8 mouse cellular contexts compared by ENCODE assay signal in the genomic region with DNA sequence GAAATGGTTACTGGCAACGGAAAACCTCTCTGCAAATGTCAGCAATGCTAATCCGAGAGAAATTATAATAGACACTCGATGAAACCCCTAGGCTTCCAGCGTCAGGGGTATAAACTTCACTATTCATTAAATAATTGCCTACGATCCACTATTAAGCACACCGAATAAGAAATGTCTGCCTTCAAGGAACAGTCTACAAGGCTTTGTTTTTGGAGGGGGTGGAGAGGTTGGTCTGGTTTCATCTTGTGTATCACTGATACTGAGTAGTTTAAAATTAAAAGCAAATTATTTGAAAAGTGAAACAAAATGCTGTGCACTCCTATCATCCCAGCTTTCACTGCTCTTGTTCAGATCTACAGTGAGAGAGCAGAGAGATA. TPM values are rescaled to one million over a fixed set of nuclear protein-coding genes. Genes with fewer than 3 reads are reported as not detected.
A peak's percentile ranks its signal among the peaks of the same experiment; 100 is the strongest.
DNase-seq lines count a peak whose midpoint lies in the region; ATAC-seq lines count a peak whose summit lies in the region.

No protein-coding gene starts in this region.

- intact Hi-C loops in heart, postnatal 10 days (cut with DNase I): no loop called here
- intact Hi-C loops in left cerebral cortex, postnatal 4 days (cut with DNase I): no loop called here

- no peaks in the 10 kb centered on the region for H3K27me3 ChIP-seq in heart, embryonic 15.5 days
- H3K27me3 ChIP-seq in hindbrain, embryonic 15.5 days: no peaks in the 10 kb centered on the region
- no peaks in the 10 kb centered on the region for H3K27me3 ChIP-seq in midbrain, embryonic 12.5 days

- 2% methylated on average over 6 of the region's 6 CpGs for whole genome bisulfite sequencing in heart, embryonic 15.5 days
- WGBS in hindbrain, embryonic 15.5 days: 1% methylated on average over 6 of the region's 6 CpGs
- 4% methylated on average over 6 of the region's 6 CpGs for WGBS in midbrain, embryonic 12.5 days

- peak; percentile 8 for ATAC-seq in heart, embryonic 15.5 days (replicated peaks; ENCODE audit: insufficient number of reproducible peaks, insufficient read depth, low FRiP score, low read depth)
- peak; percentile 83 for ATAC-seq in hindbrain, embryonic 15.5 days (ENCODE audit: low FRiP score, low read depth)
- no peak for ATAC-seq in midbrain, embryonic 12.5 days (ENCODE audit: low FRiP score, low read depth)

- peak overlapping the region; percentile 98 for H3K27ac ChIP-seq in heart, embryonic 15.5 days
- no peak overlapping the region for H3K27ac ChIP-seq in brown adipose tissue, adult 24 weeks (replicated peaks; ENCODE audit: low read depth, low read length)
- peak overlapping the region; percentile 82 for H3K27ac ChIP-seq in hindbrain, embryonic 15.5 days (replicated peaks)
- peak overlapping the region; percentile 94; the same call in 1 of the 2 replicates for H3K27ac ChIP-seq in midbrain, embryonic 12.5 days (replicated peaks)

- peak overlapping the region; percentile 83 for H3K4me3 ChIP-seq in heart, embryonic 15.5 days
- H3K4me3 ChIP-seq in brown adipose tissue, adult 24 weeks (ENCODE audit: insufficient read depth, low read depth, low read length): peak overlapping the region; percentile 43
- H3K4me3 ChIP-seq in hindbrain, embryonic 15.5 days: peak overlapping the region; percentile 77
- H3K4me3 ChIP-seq in midbrain, embryonic 12.5 days: peak overlapping the region; percentile 81

- no peaks in the 10 kb centered on the region; the same call in 1 of the 2 replicates for H3K9me3 ChIP-seq in heart, embryonic 15.5 days (replicated peaks)
- no peaks in the 10 kb centered on the region for H3K9me3 ChIP-seq in hindbrain, embryonic 15.5 days
- no peaks in the 10 kb centered on the region for H3K9me3 ChIP-seq in midbrain, embryonic 12.5 days

- peaks cover 29% of the 10 kb centered on the region for H3K4me1 ChIP-seq in heart, embryonic 15.5 days (replicated peaks)
- peaks cover 4% of the 10 kb centered on the region for H3K4me1 ChIP-seq in brown adipose tissue, adult 24 weeks (ENCODE audit: control insufficient read depth, insufficient read depth, insufficient read length, low read length)
- peaks cover 30% of the 10 kb centered on the region for H3K4me1 ChIP-seq in hindbrain, embryonic 15.5 days (replicated peaks)
- peaks cover 17% of the 10 kb centered on the region for H3K4me1 ChIP-seq in midbrain, embryonic 12.5 days

- H3K36me3 ChIP-seq in heart, embryonic 15.5 days: no peaks in the 10 kb centered on the region
- H3K36me3 ChIP-seq in hindbrain, embryonic 15.5 days: no peaks in the 10 kb centered on the region
- H3K36me3 ChIP-seq in midbrain, embryonic 12.5 days: no peaks in the 10 kb centered on the region

- peak overlapping the region; percentile 53; the same call in 1 of the 2 replicates for H3K9ac ChIP-seq in heart, embryonic 15.5 days
- peak overlapping the region; percentile 32; the same call in 1 of the 2 replicates for H3K9ac ChIP-seq in hindbrain, embryonic 15.5 days
- H3K9ac ChIP-seq in midbrain, embryonic 12.5 days (replicated peaks): peak overlapping the region; percentile 84

- peak overlapping the region; percentile 65 for H3K4me2 ChIP-seq in heart, embryonic 15.5 days
- H3K4me2 ChIP-seq in hindbrain, embryonic 15.5 days: peak overlapping the region; percentile 55
- peak overlapping the region; percentile 54 for H3K4me2 ChIP-seq in midbrain, embryonic 12.5 days (replicated peaks)

- no peak for DNase-seq in heart, postnatal 10 days
- no peak for DNase-seq in thymus, postnatal 10 days (ENCODE audit: low spot score in 2 of 2)
- DNase-seq in left cerebral cortex, postnatal 4 days: no peak
- no peak for DNase-seq in adipocyte (ENCODE audit: low spot score)

RNA-seq across cellular contexts. Expression of a gene that starts 0.4 kb away (rescaled TPM):
- 50.6 and 63.7 TPM in 2 replicates for polyA plus RNA-seq in heart, embryonic 15.5 days (2015; fragmentation: Nextera tagmentation; extraction: Ambion mirVana)
- 10 to 100 TPM; 17.9 to 21.6 TPM for total RNA-seq in heart, postnatal 10 days (2021)
- polyA plus RNA-seq in brown adipose tissue, adult 24 weeks (2012; ENCODE audit: insufficient read depth, insufficient read length, missing spikeins): 14.6 and 15.3 TPM in 2 replicates
- polyA plus RNA-seq in hindbrain, embryonic 15.5 days (2015; fragmentation: Nextera tagmentation; extraction: Ambion mirVana): 36.8 and 38.1 TPM in 2 replicates
- 36.7 and 43.9 TPM in 2 replicates for polyA plus RNA-seq in midbrain, embryonic 12.5 days (2016; fragmentation: Nextera tagmentation; extraction: Ambion mirVana)
- 10 to 100 TPM; 20.0 to 23.3 TPM for total RNA-seq in left cerebral cortex, postnatal 4 days (2021)

RNA-seq across cellular contexts. Expression of a gene that starts 46.9 kb away (rescaled TPM):
- polyA plus RNA-seq in heart, embryonic 15.5 days (2015; fragmentation: Nextera tagmentation; extraction: Ambion mirVana): 214 and 224 TPM in 2 replicates
- total RNA-seq in heart, postnatal 10 days (2021): 100 to 1,000 TPM; 274 to 314 TPM
- not detected in 2 replicates for polyA plus RNA-seq in brown adipose tissue, adult 24 weeks (2012; ENCODE audit: insufficient read depth, insufficient read length, missing spikeins)
- polyA plus RNA-seq in hindbrain, embryonic 15.5 days (2015; fragmentation: Nextera tagmentation; extraction: Ambion mirVana): 0.28 and 0.47 TPM in 2 replicates
- polyA plus RNA-seq in midbrain, embryonic 12.5 days (2016; fragmentation: Nextera tagmentation; extraction: Ambion mirVana): 1.4 and 1.7 TPM in 2 replicates
- total RNA-seq in left cerebral cortex, postnatal 4 days (2021): under 1 TPM; 0.12 to 0.20 TPM

RNA-seq across cellular contexts. Expression of a gene that starts 59.4 kb away (rescaled TPM):
- polyA plus RNA-seq in heart, embryonic 15.5 days (2015; fragmentation: Nextera tagmentation; extraction: Ambion mirVana): 5.5 and 8.3 TPM in 2 replicates
- 10 to 100 TPM; 18.8 to 20.3 TPM for total RNA-seq in heart, postnatal 10 days (2021)
- polyA plus RNA-seq in brown adipose tissue, adult 24 weeks (2012; ENCODE audit: insufficient read depth, insufficient read length, missing spikeins): 11.1 TPM in 2 replicates
- polyA plus RNA-seq in hindbrain, embryonic 15.5 days (2015; fragmentation: Nextera tagmentation; extraction: Ambion mirVana): 57.2 and 60.1 TPM in 2 replicates
- 30.3 and 32.4 TPM in 2 replicates for polyA plus RNA-seq in midbrain, embryonic 12.5 days (2016; fragmentation: Nextera tagmentation; extraction: Ambion mirVana)
- total RNA-seq in left cerebral cortex, postnatal 4 days (2021): 10 to 100 TPM; 40.0 to 40.9 TPM

Comparison
In these comparisons a context has a peak if more than half of its experiments do, and no peak if none do; other contexts are left out.
1. H3K9ac ChIP-seq: peak in every context shown above with its lines; median percentile 84 in midbrain, embryonic 12.5 days; 53 in heart, embryonic 15.5 days; 32 in hindbrain, embryonic 15.5 days.
2. RNA of a gene that starts 46.9 kb away (polyA plus RNA-seq): 214 to 224 TPM in heart, embryonic 15.5 days; 1.4 to 1.7 TPM in midbrain, embryonic 12.5 days, 0.28 to 0.47 TPM in hindbrain, embryonic 15.5 days and not detected in brown adipose tissue, adult 24 weeks; every median in the first group is over 10 times any median in the second.
3. Peak in every context shown above with its lines, with median percentiles within 50 percentile points of each other: H3K4me2 ChIP-seq and H3K4me3 ChIP-seq.